Mouse (Mus musculus): Measurements from ENCODE around the gene Pbld2. TPM values are rescaled to one million over a fixed set of nuclear protein-coding genes. Genes with fewer than 3 reads are reported as not detected.

Pbld2 gene
- total RNA-seq (2023), result 1 to 10 TPM in 1 of 2 experiments, under 1 TPM in 1; 0.68 to 1.1 TPM

GRCm38 (mm10) chr10:63023749-63024579 lies at the start of gene Pbld2, which contains the start of gene Hnrnph3:
Pbld2 (plus strand) TSS chr10:63024315.
Hnrnph3 (minus strand) TSS chr10:63024217.

GRCm38 (mm10) chr10:62980039-62980954 lies 43.8 kb upstream of the Pbld2 start, which contains the start of gene Rufy2:
Rufy2 (plus strand) TSS chr10:62980223.

GRCm38 (mm10) chr10:63059862-63060261 lies 35.7 kb downstream of the Pbld2 start, which contains the start of gene Pbld1:
Pbld1 (plus strand) TSS chr10:63060162.

GRCm38 (mm10) chr10:63099521-63099920 lies 75.4 kb downstream of the Pbld2 start, which contains the start of gene Atoh7:
Atoh7 (plus strand) TSS chr10:63099651.

Other genes starting within 250 kb of the Pbld2 start
- 10 to 100 TPM; 68.5 to 73.3 TPM for gene Ccar1, start 232.0 kb upstream of the Pbld2 start, total RNA-seq (2023)
- 1 to 10 TPM; 1.9 to 3.1 TPM for gene Tet1, start 115.3 kb upstream of the Pbld2 start, total RNA-seq (2023)
- 10 to 100 TPM; 13.0 to 17.1 TPM for gene Slc25a16, start 103.7 kb upstream of the Pbld2 start, total RNA-seq (2023)
- gene Dna2, start 77.3 kb upstream of the Pbld2 start, total RNA-seq (2023), result 10 to 100 TPM; 56.4 to 57.7 TPM
- 1 to 10 TPM; 4.6 to 6.1 TPM for gene Rufy2, start 44.1 kb upstream of the Pbld2 start, total RNA-seq (2023)
- gene Hnrnph3, start 98 bp upstream of the Pbld2 start, total RNA-seq (2023), result 10 to 100 TPM; 31.2 to 31.3 TPM
- gene Pbld1, start 35.8 kb downstream of the Pbld2 start, total RNA-seq (2023), result not detected
- gene Atoh7, start 75.3 kb downstream of the Pbld2 start, total RNA-seq (2023), result not detected
- under 1 TPM; 0.07 to 0.15 TPM for gene Mypn, start 179.6 kb downstream of the Pbld2 start, total RNA-seq (2023)
- 100 to 1,000 TPM; 147 to 208 TPM for gene Herc4, start 219.5 kb downstream of the Pbld2 start, total RNA-seq (2023)

Measured in neutrophil, adult 83 days (primary cell).